Mouse (Mus musculus) G1E (cell line): Measurements from ENCODE around the gene Pld6.

Experiments
- CTCF ChIP-seq: IDR thresholded peaks from 2 replicates; pipeline ENCODE4 v1.5.1; 2012; ENCODE audit warnings: low read depth, low read length, inconsistent platforms, mixed read lengths
- GATA1 ChIP-seq: IDR thresholded peaks from 2 replicates; pipeline ENCODE4 v1.6.1; 2012; ENCODE audit warnings: borderline replicate concordance, low read length, inconsistent platforms, mixed read lengths
- TAL1 ChIP-seq: conservative IDR thresholded peaks from 2 replicates; pipeline ENCODE4 v1.6.1; 2012; ENCODE audit warnings: low read depth, low read length, inconsistent platforms, mixed read lengths

DNA sequence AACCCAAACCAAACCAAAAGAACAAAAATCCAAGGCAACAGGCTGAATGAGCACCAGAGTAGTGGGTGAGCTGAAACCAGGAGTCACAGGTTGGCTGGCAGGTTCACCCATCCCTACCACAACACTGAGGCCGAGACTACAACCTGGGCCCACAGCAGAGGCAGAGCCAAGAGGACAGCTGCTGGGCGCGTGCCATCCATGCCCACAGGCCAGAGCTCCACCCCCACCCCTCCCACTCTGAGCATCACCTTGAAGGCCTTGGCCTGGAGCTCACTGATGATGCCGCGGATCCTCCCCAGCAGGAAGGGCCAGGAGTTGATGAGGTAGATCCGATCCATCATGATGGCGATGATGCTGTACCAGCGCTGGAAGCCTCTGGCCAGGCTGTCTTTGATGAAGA, 14.4 kb upstream of the Pld6 start:
- TF ChIP-seq CTCF = no peak
- TF ChIP-seq GATA1 = no peak
- no peak for TF ChIP-seq TAL1
